15 mouse cellular contexts compared by ENCODE assay signal in the genomic region with DNA sequence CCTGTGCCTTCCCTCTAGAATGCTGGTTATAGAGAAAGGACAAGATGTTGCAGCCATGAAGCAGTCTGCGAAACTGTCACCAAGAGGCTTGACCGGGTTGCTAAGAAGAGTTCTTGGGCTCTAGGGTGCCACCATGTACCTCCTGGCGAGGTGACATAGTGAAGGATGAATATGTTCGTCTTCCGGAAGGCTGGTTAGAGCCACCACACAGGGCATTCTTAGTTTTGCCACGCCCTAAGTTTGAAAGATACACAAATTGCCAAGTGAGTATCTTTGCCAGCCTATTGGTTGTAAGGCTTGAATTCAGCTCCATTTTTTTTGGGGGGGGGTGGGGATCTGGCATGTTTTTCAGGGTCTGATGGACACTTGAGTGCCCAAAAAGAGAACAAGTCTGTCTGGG. TPM values are rescaled to one million over a fixed set of nuclear protein-coding genes. Genes with fewer than 3 reads are reported as not detected.
"Had no signal": no experiment of that assay in that cellular context is flagged by ENCODE, and none has a peak within 500 bp of the region (broad histone marks: within the 10 kb centered on the region; RNA-seq: fewer than 3 reads in every experiment).

No protein-coding gene starts in this region.

- H3K27me3 ChIP-seq: liver, embryonic 13.5 days had no signal

- H3K4me3 ChIP-seq: layer of hippocampus, adult 2 months; limb, embryonic 12.5 days; liver, embryonic 13.5 days; lung, embryonic 15.5 days; megakaryocyte, embryonic 14.5 days; midbrain, embryonic 12.5 days had no signal

- H3K4me2 ChIP-seq: limb, embryonic 12.5 days; liver, embryonic 13.5 days; lung, embryonic 15.5 days; midbrain, embryonic 12.5 days had no signal

- DNase-seq: kidney, postnatal 10 days; liver; liver, embryonic 13.5 days; liver, postnatal 0 days; lung, postnatal 14 days; right cerebral cortex, adult 18-20 months; right cerebral cortex, postnatal 25 days; thymus, postnatal 36 days had no signal

- H3K27ac ChIP-seq: layer of hippocampus, adult 2 months; limb, embryonic 12.5 days; liver, embryonic 13.5 days; lung, embryonic 15.5 days; macrophage; midbrain, embryonic 12.5 days had no signal

- H3K9me3 ChIP-seq: limb, embryonic 12.5 days; liver, embryonic 13.5 days; lung, embryonic 15.5 days; midbrain, embryonic 12.5 days had no signal

- H3K36me3 ChIP-seq: limb, embryonic 12.5 days; liver, embryonic 13.5 days; lung, embryonic 15.5 days; midbrain, embryonic 12.5 days had no signal

- H3K4me1 ChIP-seq: limb, embryonic 12.5 days; liver, embryonic 13.5 days; lung, embryonic 15.5 days had no signal

- H3K9ac ChIP-seq: limb, embryonic 12.5 days; liver, embryonic 13.5 days; liver, postnatal 0 days; lung, embryonic 15.5 days; midbrain, embryonic 12.5 days had no signal

RNA-seq across cellular contexts. Expression of a gene that starts 23.5 kb away (rescaled TPM):
- polyA plus RNA-seq: liver, postnatal 0 days; macrophage; small intestine, adult 2 months had no signal
